Mouse (Mus musculus) urinary bladder, postnatal 10 days (tissue): ENCODE results near the gene Slc2a10.
"Not testable (repeated sequence)": the region's sequence is repeated elsewhere in the genome, so short reads cannot be mapped to it uniquely, and the experiment has no call there.

Source experiments
- DNase-seq: peaks from one replicate; pipeline ENCODE4 v3.0.0; 2022; ENCODE audit warnings: low spot score

Slc2a10 gene

DNA sequence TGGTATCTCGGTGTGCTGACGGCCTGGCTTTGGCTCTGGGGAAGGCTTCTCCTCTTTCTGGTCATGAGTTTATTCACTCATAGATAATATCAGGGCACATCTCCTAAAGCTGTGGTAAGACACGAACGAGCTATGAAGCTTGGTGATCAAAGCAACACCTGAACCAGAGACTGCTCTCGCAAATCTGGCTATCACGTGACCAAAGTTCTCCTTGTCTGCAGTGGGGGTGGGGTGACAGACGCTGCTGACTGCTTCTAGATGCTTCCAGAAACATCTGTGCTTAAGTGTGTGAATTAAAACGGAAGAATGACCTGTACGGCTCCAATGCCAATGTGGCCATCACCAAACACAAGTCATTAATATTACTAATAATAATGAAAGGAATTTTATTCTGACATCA is 6.1 kb downstream of the Slc2a10 start:
- DNase-seq, result no peak

DNA sequence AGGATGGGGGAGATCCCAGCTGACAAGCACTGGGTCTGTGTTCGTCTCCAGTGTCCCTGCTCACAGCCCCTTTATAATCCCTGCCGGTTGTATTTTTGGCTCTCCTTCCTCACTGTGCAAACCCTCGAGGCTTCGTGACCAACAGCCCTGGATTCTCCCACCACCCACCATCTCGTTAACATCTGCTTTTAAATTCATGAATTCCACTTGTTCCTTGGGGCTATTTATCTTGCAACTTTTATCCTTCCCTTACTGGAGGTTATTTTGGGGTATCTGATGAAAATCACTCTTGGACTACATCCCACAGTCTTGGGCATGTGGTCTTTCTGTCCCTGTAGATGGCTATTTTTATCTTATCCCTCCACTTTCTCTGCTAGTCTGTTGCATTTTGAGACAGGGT is 6.9 kb downstream of the Slc2a10 start:
- no peak for DNase-seq

DNA sequence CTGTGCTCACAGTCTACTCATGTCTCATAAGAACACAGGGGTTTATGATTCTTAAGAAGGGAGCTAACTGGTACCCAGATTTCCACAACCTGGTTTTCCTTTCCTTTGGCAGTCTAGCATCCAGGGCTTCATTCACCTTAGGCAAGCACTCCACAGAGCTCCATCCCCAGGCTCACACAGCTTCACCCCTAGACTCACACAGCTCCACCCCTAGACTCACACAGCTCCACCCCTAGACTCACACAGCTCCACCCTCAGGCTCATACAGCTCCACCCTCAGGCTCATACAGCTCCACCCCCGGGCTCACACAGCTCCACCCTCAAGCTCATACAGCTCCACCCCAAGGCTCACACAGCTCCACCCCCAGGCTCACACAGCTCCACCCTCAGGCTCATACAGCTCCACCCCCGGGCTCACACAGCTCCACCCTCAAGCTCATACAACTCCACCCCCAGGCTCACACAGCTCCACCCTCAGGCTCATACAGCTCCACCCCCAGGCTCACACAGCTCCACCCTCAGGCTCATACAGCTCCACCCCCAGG is 7.4 kb downstream of the Slc2a10 start:
- not testable (repeated sequence) for DNase-seq

DNA sequence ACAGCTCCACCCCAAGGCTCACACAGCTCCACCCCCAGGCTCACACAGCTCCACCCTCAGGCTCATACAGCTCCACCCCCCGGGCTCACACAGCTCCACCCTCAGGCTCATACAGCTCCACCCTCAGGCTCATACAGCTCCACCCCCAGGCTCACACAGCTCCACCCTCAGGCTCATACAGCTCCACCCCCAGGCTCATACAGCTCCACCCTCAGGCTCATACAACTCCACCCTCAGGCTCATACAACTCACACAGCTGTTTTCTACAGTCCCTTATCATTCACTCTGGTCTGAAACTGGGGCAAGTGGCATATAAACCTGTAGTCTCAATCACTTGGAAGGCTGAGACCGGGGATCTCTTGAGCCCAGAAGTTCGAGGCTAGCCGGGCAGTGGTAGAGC is 7.9 kb downstream of the Slc2a10 start:
- not testable (repeated sequence) for DNase-seq

- no peak for DNase-seq
Observed at GRCm38 (mm10) chr2:165512426-165512825, 8.8 kb downstream of the Slc2a10 start.

DNA sequence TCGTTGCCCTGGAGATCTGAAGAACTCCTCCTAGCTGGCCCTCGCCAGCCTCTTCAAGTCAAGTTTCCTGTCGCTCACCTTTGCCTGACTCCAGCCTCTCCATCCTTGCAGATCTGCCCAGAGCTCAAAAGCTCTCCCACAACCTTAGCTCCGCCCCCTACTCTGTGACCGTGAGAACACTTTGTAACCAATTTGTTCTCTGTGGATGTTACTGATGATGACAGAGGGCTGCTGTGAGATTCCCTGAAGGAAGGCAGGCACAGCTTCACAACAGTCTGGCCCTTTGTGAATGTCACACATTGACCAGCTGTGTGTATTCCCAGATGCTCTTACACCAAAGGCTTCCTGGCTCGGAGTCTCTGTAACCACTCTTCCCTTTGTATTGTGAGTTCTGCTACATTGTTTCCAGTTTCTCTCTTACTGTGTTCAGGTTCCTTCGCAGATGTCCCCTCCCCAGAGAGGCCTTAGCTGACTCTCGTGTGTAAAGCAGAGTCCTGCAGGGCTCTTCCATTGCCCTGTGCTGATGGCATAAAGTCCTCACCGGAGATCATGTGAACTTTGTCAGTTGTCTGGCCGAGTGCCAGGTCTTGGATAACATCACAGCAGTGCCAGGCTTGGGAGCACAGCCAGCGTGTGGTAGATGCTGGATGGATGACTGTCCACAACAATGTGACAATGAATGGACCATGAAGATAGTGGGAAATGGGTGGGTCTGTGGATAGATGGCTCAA is 9.4 kb downstream of the Slc2a10 start:
- no peak for DNase-seq

- DNase-seq, result no peak
Observed at GRCm38 (mm10) chr2:165515178-165515728, 11.7 kb downstream of the Slc2a10 start.

DNA sequence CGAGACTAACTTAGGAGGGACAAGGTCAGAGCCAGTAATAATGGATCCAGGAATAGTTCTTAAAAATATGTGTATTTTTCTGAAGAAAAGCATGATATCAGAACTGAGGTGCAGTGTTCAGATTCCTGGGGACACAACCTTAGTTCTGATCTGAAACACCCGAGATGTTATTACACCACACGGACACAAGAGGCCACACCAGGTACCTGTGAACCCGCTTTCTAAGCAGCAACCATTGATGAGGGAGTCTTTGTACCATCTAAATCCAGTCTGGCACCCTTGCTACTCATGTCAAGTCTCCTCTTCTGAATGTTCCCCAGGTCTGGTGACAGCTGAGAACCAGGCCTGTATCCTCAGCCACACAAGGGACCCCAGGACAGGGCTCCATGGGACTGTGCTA is 22.0 kb downstream of the Slc2a10 start:
- DNase-seq, result no peak

GRCm38 (mm10) chr2:165529106-165529505 is 25.5 kb downstream of the Slc2a10 start:
- DNase-seq, result peak; percentile 30

DNA sequence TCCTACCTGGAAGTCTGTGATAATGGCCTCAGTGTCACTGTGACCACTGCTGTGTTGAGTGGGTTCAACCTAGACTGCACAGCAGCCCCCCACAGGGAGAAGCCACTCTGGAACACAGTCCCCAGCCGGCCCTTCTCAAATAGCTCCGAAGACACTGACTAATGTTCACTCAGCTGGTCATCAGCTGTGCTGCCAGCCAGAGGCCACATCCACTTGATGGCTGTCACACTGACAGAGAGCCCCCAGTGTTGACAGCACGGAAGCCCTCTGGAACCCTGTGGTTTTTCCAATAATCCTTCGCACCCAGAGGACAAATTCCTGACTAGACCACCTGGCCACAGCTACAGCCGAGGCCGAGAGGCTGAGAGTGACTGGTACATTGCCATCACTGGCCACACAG is 30.2 kb downstream of the Slc2a10 start:
- DNase-seq, result no peak

DNA sequence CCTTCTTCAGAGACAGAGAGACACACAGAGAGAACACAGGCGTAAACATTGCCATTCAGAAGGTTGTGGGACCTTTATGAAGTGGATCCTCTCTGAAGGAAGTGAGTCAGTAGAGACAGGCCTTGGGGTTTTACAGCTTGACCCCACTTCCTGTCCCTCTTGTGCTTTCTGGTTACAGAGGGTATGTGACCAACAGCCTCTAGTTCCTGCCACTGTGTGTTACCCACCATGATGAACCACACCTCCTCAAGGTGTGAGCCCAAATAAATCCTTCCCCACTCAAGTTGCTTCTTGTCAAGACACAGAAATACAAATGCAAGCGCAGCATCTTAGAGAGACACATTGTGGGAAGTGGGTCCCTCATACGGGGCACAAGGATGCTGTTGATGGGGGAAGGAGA is 37.4 kb downstream of the Slc2a10 start:
- no peak for DNase-seq

DNA sequence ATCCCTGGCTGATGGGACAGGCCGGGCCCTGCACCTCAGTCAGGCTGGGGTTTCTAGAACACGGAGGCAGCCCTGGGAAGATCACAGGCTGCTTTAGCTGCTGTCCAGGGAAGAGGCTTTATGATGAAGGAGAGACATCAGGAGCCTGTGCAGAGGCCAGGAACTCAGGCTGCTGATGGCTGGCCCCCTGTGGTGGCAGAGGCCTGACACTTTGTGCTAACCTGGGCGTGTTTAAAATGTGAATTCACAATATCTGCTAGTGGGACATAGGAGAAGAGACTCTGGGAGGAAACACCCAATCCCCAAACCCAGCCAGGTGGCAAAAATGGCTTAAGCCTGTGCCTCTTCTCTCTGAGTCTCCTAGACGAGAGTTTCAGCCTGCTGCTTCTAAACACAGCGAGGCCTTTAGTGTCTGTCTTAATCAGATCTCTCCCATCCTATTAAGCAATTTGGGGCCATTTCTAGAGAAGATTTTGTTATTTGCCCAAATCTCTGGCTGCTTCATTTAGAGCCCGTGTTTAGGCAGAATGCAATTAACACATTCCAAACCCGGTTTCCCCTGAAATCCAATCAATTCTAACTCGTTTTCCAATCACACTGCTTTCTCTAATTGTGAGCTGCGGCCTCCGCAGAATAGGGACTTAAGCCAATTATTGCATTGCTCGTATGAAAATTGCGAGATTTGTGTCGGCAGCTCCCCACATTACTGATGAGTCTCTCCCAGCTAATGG is 39.5 kb downstream of the Slc2a10 start:
- DNase-seq, result no peak

DNA sequence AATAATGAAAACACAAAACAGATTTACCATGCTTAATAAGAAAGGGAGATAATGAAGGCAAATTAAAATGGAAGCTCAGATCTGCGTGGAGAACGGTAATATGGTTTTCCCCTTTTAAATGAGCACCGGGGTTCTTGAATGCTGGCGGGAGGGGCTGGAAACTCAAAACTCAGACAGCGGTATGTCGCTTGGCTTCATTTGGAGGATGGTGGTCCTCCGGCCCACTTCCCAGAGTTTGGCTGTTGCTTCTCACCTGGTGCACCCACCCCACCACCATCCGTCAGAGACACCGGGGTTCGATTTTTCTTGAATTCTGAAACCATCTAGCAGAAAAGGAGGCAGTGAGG is 40.1 kb downstream of the Slc2a10 start:
- no peak for DNase-seq

- DNase-seq, result no peak
Observed at GRCm38 (mm10) chr2:165545687-165546086, 42.1 kb downstream of the Slc2a10 start.

GRCm38 (mm10) chr2:165546341-165546740 is 42.8 kb downstream of the Slc2a10 start:
- DNase-seq, result no peak

GRCm38 (mm10) chr2:165547410-165547809 is 43.8 kb downstream of the Slc2a10 start:
- DNase-seq, result no peak

DNA sequence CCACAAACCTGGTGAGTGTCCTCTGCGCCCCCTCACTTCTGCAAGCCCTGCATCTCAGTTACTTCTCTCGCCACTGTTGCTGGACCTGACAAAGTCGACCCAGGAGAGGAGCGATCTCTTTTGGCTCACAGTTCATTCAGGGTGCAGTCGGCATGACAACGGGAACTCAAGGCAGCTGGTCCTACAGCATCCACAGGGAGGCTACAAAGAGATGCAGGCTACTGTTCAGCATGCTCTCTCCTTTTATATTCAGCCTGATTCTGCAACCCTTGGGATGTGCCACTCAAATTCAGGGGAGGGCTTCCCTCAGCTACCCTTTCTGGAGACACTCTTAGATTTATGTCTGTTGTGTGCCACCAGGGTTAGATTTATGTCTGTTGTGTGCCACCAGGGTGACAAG is 45.0 kb downstream of the Slc2a10 start:
- no peak for DNase-seq

DNA sequence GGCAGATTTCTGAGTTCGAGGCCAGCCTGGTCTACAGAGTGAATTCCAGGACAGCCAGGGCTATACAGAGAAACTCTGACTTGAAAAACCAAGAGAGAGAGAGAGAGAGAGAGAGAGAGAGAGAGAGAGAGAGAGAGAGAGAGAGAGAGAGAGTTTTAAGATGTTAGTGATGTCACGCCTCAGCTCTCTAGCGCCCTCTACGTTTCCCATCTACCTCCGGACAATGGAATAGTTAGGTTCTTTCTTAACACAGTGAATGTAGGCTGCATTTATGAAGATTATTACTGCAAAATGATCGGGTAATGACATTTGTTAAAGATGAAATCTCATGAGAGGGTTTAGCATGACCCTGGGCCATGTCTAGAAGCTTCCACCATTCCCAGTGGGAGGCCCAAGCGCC is 46.8 kb downstream of the Slc2a10 start:
- DNase-seq, result not testable (repeated sequence)

GRCm38 (mm10) chr2:165554066-165554465 is 50.5 kb downstream of the Slc2a10 start:
- DNase-seq, result no peak

GRCm38 (mm10) chr2:165557278-165557677 is 53.7 kb downstream of the Slc2a10 start:
- no peak for DNase-seq

DNA sequence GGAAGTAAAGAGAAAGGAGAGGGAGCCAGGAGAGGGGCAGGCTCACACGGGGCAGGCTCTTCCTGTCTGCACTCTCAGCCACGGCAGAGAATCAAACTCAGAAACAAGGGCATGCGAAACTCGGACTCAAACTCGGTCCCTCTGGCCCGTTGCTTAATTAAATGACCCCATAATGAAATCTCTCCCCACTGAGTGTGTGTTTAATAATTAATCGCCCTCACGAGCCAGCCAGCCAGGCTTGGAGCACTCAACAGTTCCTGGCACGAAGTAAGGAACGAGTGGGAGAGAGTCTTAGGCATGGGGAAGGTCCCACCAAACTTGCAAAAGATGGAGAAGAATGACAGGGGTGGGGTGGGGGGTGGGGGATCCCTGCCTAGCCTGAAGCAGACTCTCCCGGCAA is 55.3 kb downstream of the Slc2a10 start:
- DNase-seq, result no peak

GRCm38 (mm10) chr2:165559506-165560235 is 56.1 kb downstream of the Slc2a10 start:
- no peak for DNase-seq

GRCm38 (mm10) chr2:165561861-165562260 is 58.3 kb downstream of the Slc2a10 start:
- DNase-seq, result no peak
